29 mouse cellular contexts compared by ENCODE assay signal in the genomic region with DNA sequence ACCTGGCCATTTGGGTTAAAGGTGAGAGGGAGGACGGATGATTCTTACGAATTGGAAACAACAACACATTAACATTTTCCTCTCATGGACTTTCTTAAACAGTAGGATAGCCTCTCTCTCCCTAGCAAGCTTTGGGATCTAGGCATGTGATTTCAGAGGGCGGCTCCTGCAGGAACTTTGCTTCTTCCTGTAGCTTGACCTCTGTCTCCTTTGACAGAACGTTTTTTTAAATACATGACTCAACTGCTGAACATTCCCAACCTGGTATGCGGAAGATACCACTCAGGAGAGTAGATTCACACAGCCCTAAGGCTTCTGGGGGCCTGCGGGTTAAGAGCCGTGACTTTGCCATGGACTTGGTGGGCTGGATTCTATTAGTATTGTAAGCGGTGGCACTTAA. TPM values are rescaled to one million over a fixed set of nuclear protein-coding genes. Genes with fewer than 3 reads are reported as not detected.
DNase-seq lines count a peak whose midpoint lies in the region; ATAC-seq and TF ChIP-seq lines count a peak whose summit lies in the region.
"Had no signal": no experiment of that assay in that cellular context is flagged by ENCODE, and none has a peak within 500 bp of the region (broad histone marks: within the 10 kb centered on the region; RNA-seq: fewer than 3 reads in every experiment).

No protein-coding gene starts in this region.

- H3K9ac ChIP-seq in heart, postnatal 0 days (replicated peaks; ENCODE audit: low read depth, low read length), result no peak overlapping the region
- no peak overlapping the region for H3K9ac ChIP-seq in heart, embryonic 11.5 days (ENCODE audit: low read depth, low read length)
- H3K9ac ChIP-seq: forebrain, embryonic 15.5 days; hindbrain, embryonic 14.5 days; limb, embryonic 13.5 days; liver, embryonic 12.5 days; neural tube, embryonic 12.5 days had no signal

- WGBS in heart, postnatal 0 days, result 45% methylated on average over 8 of the region's 8 CpGs
- WGBS in heart, embryonic 11.5 days (ENCODE audit: insufficient replicate concordance), result 58% methylated on average over 8 of the region's 8 CpGs

- TF ChIP-seq CTCF in heart, postnatal 0 days (IDR thresholded peaks at IDR 0.05; ENCODE audit: low read depth), result no peak

- no peak overlapping the region for H3K27ac ChIP-seq in heart, postnatal 0 days (ENCODE audit: low read depth)
- no peak overlapping the region for H3K27ac ChIP-seq in heart, embryonic 11.5 days (ENCODE audit: low read depth, low read length)
- H3K27ac ChIP-seq: forebrain, embryonic 15.5 days; hindbrain, embryonic 14.5 days; limb, embryonic 13.5 days; liver, embryonic 12.5 days; neural tube, embryonic 12.5 days had no signal

- H3K36me3 ChIP-seq in heart, postnatal 0 days (replicated peaks; ENCODE audit: control insufficient read depth, insufficient read depth, low read length), result no peaks in the 10 kb centered on the region
- H3K36me3 ChIP-seq in heart, embryonic 11.5 days (ENCODE audit: control insufficient read depth, insufficient read depth, low read length), result no peaks in the 10 kb centered on the region
- H3K36me3 ChIP-seq: forebrain, embryonic 15.5 days; G1E; limb, embryonic 13.5 days; liver, embryonic 12.5 days; neural tube, embryonic 12.5 days had no signal

- H3K4me3 ChIP-seq in heart, postnatal 0 days (ENCODE audit: low read depth, low read length), result no peak overlapping the region
- no peak overlapping the region for H3K4me3 ChIP-seq in heart, embryonic 11.5 days (ENCODE audit: low read depth, low read length)
- H3K4me3 ChIP-seq: forebrain, embryonic 15.5 days; limb, embryonic 13.5 days; liver, embryonic 12.5 days; neural tube, embryonic 12.5 days had no signal

- no peak overlapping the region for H3K4me2 ChIP-seq in heart, postnatal 0 days (ENCODE audit: low read depth, low read length)
- H3K4me2 ChIP-seq in heart, embryonic 11.5 days, result no peak overlapping the region
- H3K4me2 ChIP-seq: forebrain, embryonic 15.5 days; hindbrain, embryonic 14.5 days; limb, embryonic 13.5 days; liver, embryonic 12.5 days; neural tube, embryonic 12.5 days had no signal

- no peaks in the 10 kb centered on the region for H3K27me3 ChIP-seq in heart, postnatal 0 days (ENCODE audit: control insufficient read depth, insufficient read depth, low read length)
- no peaks in the 10 kb centered on the region for H3K27me3 ChIP-seq in heart, embryonic 11.5 days (ENCODE audit: control insufficient read depth, insufficient read depth, low read length)
- H3K27me3 ChIP-seq: CH12.LX; forebrain, embryonic 15.5 days; neural tube, embryonic 12.5 days; Patski had no signal

- peak; percentile 19; the same call in 1 of the 2 replicates for ATAC-seq in heart, postnatal 0 days (ENCODE audit: insufficient read depth, low read depth)
- ATAC-seq in heart, embryonic 11.5 days (replicated peaks; ENCODE audit: insufficient number of reproducible peaks, low FRiP score, low TSS enrichment), result no peak
- ATAC-seq: forebrain, embryonic 15.5 days; inflammation-experienced regulatory T-cells, adult 6 months; liver, embryonic 12.5 days; Patski had no signal

- no peak for TF ChIP-seq EP300 in heart, postnatal 0 days (IDR thresholded peaks at IDR 0.05; ENCODE audit: low read depth)

- no peaks in the 10 kb centered on the region for H3K9me3 ChIP-seq in heart, postnatal 0 days (replicated peaks; ENCODE audit: control insufficient read depth, low read length)
- no peaks in the 10 kb centered on the region for H3K9me3 ChIP-seq in heart, embryonic 11.5 days (replicated peaks; ENCODE audit: control insufficient read depth, low read length)
- H3K9me3 ChIP-seq: forebrain, embryonic 15.5 days; G1E; limb, embryonic 13.5 days; liver, embryonic 12.5 days; neural tube, embryonic 12.5 days had no signal

- H3K4me1 ChIP-seq in heart, postnatal 0 days (ENCODE audit: control insufficient read depth, insufficient read depth), result peaks cover 9% of the 10 kb centered on the region; the same call in 1 of the 2 replicates
- peaks cover 26% of the 10 kb centered on the region for H3K4me1 ChIP-seq in heart, embryonic 11.5 days (ENCODE audit: control insufficient read depth, insufficient read depth, low read length)

- DNase-seq in heart, postnatal 0 days (ENCODE audit: low spot score), result peak; percentile 49
- DNase-seq in lung, postnatal 36 days, result peak; percentile 36
- DNase-seq in lung, postnatal 25 days (ENCODE audit: low spot score), result no peak
- DNase-seq in kidney, postnatal 14 days, result peak; percentile 50
- peak; percentile 55 for DNase-seq in yolk sac, embryonic 10.5 days (ENCODE audit: low spot score)
- no peak for DNase-seq in cerebellum, postnatal 4 days (ENCODE audit: low spot score in 2 of 2)
- no peak for DNase-seq in ovary, postnatal 14 days (ENCODE audit: low spot score)
- DNase-seq: adrenal gland, adult 8-10 months; B cell, adult 2 months; cerebellum, adult 8-10 months; cerebellum, postnatal 36 days; gastrocnemius, postnatal 10 days; heart, postnatal 36 days; layer of hippocampus, postnatal 36 days; lung, postnatal 4 days; midbrain, embryonic 14.5 days; right cerebral cortex, postnatal 4 days; thymus, adult 2 months had no signal

RNA-seq across cellular contexts. Expression of a gene that starts 10.7 kb away (rescaled TPM):
- 3.2 and 16.5 TPM in 2 replicates for total RNA-seq in heart, postnatal 0 days (2014; rRNA removed; ENCODE audit: low replicate concordance)
- 8.7 and 9.4 TPM in 2 replicates for polyA plus RNA-seq in heart, postnatal 0 days (2015; fragmentation: Nextera tagmentation; extraction: Ambion mirVana)
- polyA plus RNA-seq in heart, embryonic 11.5 days (2014; fragmentation: Nextera tagmentation; extraction: Ambion mirVana), result 1.6 and 2.9 TPM in 2 replicates
- total RNA-seq: layer of hippocampus, postnatal 36 days; left cerebral cortex, postnatal 25 days had no signal

Comparison
In these comparisons a context has a peak if more than half of its experiments do, and no peak if none do; other contexts are left out.
1. DNase-seq: peak in heart, postnatal 0 days (single experiment), lung, postnatal 36 days (single experiment), kidney, postnatal 14 days (single experiment) and yolk sac, embryonic 10.5 days (single experiment); none in lung, postnatal 25 days (single experiment), cerebellum, postnatal 4 days (0 of 2) and ovary, postnatal 14 days (single experiment).